Mouse (Mus musculus): ENCODE data around the gene Ppil3.

Gene Ppil3

DNA sequence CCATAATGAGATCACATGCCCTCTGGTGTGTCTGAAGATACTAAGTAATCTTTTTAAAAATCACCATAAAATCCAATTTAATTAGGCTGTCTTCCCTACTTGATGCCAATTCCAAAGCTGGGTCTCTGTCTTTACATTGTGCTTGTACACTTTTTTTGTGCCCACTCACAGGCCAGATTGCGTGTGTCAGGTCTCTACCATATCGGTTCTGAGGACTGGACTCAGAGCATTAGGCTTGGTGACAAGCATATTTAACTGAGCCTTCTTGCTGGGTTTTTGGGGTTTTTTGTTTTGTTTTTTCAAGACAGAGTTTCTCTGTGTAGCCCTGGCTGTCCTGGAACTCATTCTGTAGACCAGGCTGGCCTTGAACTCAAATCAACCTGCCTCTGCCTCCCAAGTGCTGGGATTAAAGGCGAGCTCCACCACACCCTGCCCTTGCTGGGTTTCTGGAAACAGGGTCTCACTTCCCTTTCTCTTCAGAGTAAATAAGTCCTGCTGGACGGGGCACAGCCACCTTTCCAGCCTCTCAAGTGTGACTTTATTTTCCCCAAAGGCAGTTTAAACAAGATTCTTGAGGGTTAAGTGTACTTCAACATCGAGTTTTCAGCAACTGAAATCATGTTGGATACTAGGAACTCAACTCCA is 35.6 kb downstream of the Ppil3 start:
- no peak for DNase-seq (ENCODE audit: low read depth, low spot score)

DNA sequence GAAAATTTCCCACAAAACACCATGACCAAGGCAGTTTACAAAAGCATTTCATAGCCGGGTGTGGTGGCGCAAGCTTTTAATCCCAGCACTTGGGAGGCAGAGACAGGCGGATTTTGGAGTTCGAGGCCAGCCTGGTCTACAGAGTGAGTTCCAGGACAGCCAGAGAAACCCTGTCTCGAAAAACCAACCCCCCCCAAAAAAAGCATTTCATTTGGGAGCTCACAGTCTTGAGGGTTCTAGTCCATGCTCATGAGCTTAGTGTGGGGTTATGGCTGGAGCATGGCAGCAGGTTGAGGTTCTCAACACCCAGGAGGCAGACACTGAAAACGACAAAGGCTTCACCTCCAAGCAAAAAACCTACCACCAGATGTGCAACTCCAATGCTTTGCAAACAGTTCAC is 37.1 kb downstream of the Ppil3 start:
- DNase-seq (ENCODE audit: low read depth, low spot score) = no peak

DNA sequence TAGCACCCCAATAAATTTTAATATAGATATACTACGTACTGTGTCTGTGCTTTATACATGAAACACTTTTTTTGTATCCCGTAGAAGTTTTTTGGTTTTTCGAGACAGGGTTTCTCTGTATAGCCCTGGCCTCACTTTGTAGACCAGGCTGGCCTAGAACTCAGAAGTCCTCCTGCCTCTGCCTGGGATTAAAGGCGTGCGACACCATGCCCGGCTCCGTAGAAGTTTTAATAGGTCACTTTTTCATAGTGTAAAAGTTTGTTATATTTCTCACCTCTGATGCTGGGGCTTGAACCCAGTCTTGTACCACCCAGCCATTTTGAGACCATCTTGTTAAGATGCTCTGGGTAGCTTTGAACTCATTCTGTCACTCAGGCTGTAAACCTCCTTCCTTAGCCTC is 38.0 kb downstream of the Ppil3 start:
- DNase-seq (ENCODE audit: low read depth, low spot score) = no peak

DNA sequence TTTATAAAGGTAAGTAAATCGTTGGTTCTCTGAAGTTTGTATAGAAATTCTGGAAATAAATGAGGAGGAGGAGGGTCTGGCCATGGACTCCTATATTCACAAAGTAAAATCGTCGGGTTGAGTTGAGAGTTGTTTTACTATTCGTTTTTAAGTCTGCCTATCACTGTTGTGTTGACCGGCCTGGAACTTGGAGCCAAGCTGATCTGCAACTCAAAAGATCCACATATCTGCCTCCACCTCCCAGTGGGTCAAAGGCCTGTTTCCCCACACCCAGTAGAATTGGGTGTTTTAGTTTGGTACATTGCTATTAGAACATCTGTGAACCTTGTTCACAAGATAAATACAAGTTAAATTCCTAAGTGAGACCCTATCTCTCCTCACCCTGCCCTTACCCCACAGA is 41.5 kb downstream of the Ppil3 start:
- no peak for DNase-seq (ENCODE audit: low read depth, low spot score)

DNA sequence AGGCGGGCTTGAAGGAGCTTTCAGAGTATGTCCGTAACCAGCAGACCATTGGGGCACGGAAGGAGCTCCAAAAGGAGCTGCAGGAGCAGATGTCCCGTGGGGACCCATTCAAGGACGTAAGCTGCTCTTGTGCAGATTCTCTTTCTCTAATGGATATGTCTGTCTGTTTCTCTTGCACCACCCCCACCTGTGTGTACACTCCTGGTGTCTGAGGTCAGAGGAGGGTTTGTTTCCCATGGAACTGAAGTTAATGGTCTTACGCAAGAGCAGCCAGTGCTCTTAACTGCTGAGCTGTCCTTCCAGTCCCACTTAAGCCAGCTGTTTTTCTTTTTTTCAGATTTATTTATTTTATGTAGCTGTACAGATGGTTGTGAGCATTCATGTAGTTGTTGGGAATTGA is 43.9 kb downstream of the Ppil3 start:
- DNase-seq (ENCODE audit: low read depth, low spot score) = no peak

DNA sequence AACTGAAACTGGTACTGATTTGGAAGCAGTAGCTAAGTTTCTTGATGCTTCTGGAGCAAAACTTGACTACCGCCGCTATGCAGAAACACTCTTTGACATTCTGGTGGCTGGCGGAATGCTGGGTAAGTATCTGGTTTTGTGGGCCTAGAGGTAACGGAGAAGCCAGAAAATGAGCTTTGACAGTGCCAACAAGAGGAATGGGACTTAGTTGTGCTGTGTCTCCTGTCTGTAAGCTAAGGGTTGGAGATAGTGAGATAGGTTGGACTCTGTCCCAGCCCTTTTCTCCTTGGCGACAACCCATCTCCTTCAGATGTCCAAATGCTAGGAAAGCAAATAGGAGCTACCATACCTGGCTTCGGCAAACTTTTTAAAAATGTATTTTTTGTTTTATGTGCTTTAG is 47.6 kb downstream of the Ppil3 start:
- no peak for DNase-seq (ENCODE audit: low read depth, low spot score)

DNA sequence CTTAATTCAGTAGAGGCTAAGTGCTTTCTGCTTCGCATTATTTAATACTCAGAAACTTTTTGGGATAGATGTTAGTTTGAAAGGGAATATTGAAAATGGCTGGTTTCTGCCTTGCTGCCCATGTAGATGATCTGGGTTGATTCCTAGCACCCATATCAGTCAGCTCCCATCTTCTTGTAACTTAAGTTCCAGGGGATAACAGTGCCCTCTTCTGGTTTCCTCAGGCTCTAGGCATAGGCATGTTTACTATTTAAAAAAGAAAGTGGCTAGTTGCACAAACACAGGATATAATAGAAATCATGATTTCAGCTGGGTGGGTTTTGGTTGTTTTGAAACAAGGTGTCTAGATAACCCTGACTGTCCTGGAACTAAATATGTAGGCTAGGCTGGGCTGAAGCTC is 49.1 kb downstream of the Ppil3 start:
- DNase-seq (ENCODE audit: low read depth, low spot score) = peak; percentile 57

DNA sequence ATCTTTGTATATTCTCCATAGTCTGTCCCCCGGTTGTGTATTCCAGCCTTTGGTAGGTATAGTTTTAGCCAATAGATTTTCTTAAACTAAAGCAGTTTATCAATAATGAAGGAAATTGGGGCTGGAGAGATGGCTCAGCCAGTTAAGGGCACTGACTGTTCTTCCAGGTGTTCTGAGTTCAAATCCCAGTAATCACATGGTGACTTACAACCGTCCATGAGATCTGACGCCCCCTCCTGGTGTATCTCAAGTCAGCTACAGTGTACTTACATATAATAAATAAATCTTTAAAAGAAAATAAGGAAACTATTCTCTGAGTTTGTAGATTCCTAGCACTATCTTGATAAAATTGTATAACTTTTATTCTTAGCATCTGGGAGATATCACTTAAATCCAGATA is 49.9 kb downstream of the Ppil3 start:
- peak; percentile 62 for DNase-seq (ENCODE audit: low read depth, low spot score)

DNA sequence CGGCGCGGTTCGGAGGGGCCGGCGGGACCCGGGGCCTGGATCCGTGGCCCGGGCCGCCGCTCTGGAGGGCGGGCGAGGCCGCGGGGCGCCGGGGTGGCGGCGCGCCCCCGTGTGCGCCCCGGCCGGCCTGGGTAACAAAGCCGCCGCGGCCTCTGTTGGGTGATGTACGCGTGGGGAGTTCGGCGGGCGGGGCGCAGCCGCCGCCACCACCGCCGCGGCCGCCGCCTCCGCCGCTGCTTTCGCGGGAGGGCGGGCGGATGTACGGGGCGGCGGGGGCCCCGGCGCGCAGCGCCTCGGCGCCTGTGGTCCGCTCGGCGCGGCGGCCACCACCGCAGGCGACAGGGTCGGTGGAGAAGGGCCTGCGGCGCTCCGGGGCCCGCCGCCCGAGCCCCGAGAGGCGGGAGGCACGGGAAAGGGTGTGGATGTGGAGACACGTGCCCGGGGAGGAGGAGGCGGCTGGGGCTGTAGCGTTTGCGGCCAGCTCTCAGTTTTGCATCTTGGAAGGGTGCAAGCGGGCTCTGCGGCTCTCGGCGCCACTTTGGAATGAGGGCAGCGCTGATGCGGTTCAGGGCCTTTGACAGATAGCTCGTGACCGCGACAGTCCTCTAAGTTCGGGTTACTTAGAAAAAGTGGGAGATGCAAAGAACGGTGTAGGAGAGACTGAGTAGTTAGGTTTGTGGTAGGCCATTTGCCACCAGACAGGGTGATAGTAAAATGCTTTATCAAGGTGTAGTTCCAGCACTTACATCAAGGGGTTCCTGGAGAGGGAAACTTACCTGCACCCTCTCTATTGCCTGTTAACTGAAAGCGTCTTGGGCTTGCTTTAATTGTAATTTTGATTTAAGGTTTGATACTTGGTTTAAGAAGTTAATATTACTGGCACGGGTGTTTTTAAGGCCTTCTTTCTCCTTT is 51.7 kb downstream of the Ppil3 start:
- peak; percentile 81 for DNase-seq (ENCODE audit: low read depth, low spot score)

DNA sequence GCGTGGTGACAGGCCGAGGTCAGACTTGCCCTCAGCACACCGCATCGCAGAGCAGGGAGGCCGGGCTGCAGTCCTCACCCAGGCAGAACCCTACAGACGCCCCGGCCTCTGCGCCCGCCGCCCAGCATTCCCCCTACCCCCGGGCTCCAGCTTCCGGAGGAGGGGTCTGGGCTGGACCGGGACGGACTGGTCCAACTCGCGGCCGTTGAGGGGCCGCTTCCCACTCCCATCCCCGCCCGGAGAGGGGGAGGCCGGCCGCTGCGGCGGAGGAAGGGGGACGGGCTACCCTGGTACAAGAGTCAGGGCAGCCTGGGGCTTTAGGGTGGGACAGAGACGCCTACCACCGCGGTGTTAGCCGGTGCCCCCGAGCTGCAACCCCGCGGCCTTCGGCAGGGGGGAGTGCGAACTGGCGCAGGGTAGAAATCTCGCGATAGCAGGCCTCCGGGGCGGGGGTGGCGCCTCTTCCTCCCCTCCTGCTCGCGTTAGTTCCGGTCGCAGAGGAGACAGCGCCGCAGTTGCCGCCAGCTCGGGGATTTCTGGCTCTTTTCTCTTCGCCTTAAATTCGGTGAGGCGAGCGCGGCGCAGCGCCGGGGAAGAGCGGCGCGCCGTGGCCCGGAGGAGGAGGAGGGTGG is 52.5 kb downstream of the Ppil3 start, which contains the start of gene Bzw1:
Gene Bzw1 (plus strand): TSS at position 247 of the 632 bp plus-strand sequence.
- peak; percentile 95 for DNase-seq (ENCODE audit: low read depth, low spot score)

DNA sequence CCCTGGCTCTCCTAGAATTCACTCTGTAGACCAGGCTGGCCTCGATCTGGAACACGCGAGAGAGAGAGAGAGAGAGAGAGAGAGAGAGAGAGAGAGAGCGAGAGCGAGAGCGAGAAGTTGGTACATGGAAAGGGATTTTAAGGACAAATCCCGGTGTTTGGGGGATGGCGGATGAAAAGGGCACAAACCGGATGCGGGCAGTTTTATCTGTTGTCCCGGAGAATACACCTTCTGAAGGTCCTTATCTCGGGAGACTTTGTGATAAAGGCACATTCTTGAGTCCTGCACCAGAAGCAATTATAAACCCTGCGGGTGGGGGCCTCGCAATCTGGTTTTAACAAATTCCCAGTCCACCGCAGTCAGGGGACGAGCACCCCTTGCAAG is 53.0 kb downstream of the Ppil3 start:
- no peak for DNase-seq (ENCODE audit: low read depth, low spot score)

DNA sequence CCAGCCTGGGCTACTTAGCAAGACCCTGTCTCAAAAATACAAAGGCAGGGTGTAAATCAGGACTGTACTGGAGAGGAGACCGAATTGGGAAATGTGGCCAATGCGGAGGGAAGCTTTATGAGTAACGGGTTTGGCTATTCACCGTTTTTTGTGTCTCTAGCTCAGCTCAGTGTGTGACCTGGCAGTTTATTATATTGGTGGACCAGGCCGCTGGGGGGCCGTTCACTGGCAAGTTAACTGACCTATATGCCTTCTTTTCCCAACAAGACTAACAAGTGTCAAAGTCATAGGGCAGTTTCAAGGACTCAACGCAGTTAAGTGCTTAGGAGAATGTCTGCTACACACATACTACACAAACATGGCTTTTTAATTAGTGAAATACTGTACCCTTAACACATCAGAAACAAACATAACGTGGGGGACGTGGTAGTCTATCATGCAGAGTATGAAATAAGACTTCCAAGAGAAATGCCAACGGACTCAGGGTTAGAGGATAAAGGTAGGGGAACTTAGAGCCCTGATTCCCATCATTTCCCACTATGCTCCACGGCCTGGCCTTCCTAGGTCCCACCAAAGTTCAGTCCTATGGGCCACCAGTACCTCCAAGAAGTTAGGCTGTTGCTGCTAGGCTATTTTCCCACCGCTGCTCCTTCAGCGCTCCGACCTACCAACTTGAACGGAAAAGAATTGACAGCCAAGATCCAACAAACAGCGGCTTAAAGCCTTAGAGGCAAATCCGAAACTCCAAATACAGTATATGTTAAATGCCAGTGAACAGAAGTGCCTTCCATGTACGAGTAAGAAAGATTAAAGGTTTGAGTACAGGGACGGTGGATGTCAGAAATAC is 53.6 kb downstream of the Ppil3 start:
- DNase-seq (ENCODE audit: low read depth, low spot score) = no peak

DNA sequence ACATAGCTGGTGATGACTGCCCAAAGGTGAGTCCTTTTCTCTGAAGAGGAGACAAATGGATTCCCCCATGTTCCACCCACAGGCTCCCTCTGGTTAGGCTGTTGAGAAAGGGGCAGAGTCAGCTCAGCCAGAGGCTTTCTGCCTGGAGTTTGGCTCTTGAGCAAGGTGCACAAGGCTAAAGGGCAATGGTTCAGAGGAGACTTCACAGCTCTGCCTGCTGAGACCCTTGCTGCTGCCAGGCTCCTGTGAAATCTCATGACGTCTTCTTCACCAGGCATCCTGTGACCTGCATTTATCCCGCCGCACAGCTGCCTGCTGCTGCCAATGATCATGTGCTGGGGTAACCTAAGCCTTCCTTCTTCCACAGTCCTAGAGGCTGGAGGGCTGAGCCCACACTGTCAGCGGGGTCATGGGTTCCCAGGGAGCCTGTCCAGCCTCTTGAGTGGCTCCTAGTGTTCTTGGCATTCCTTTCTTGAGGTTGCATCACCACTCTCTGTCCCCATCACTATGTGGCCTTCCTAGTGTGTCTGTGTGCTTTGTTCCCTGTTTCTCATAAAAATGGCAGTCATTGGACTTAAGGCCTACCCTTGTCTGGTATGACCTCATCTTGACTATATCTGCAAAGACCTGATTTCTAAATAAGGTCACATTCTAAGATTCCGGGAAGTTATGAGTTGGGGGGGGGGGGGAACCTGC is 62.6 kb downstream of the Ppil3 start:
- DNase-seq (ENCODE audit: low read depth, low spot score) = no peak
